Mouse (Mus musculus) NIH3T3 (cell line): ENCODE measurements around the gene Urad.

Source experiments
- DNase-seq: peaks from one replicate; pipeline ENCODE4 v3.0.0-alpha.2; 2012; ENCODE audit warnings: low read depth

The Urad gene

GRCm38 (mm10) chr5:147300917-147301780, 21.1 kb downstream of the Urad start:
- no peak for DNase-seq

- no peak for DNase-seq
Measured at GRCm38 (mm10) chr5:147300001-147300363, 22.3 kb downstream of the Urad start.

- DNase-seq: peak; percentile 68
Measured at GRCm38 (mm10) chr5:147299255-147300000, 22.8 kb downstream of the Urad start.

- DNase-seq: no peak
Measured at GRCm38 (mm10) chr5:147297249-147297648, 25.0 kb downstream of the Urad start.

- DNase-seq: no peak
Measured at GRCm38 (mm10) chr5:147294121-147294520, 28.1 kb downstream of the Urad start.

GRCm38 (mm10) chr5:147293127-147293910, 28.9 kb downstream of the Urad start:
- peak; percentile 88 for DNase-seq

- DNase-seq: peak; percentile 36
Measured at GRCm38 (mm10) chr5:147292506-147293120, 29.6 kb downstream of the Urad start.

GRCm38 (mm10) chr5:147291764-147292505, 30.3 kb downstream of the Urad start:
- no peak for DNase-seq

- no peak for DNase-seq
Measured at GRCm38 (mm10) chr5:147284365-147284764, 37.9 kb downstream of the Urad start.

- DNase-seq: no peak
Measured at GRCm38 (mm10) chr5:147277547-147277925, 44.7 kb downstream of the Urad start.

GRCm38 (mm10) chr5:147276701-147277546, 45.3 kb downstream of the Urad start:
- no peak for DNase-seq

- DNase-seq: no peak
Measured at GRCm38 (mm10) chr5:147275761-147276160, 46.5 kb downstream of the Urad start.

GRCm38 (mm10) chr5:147274174-147275141, 47.8 kb downstream of the Urad start:
- DNase-seq: no peak

GRCm38 (mm10) chr5:147272808-147273345, 49.4 kb downstream of the Urad start:
- DNase-seq: no peak

GRCm38 (mm10) chr5:147272046-147272807, 50.0 kb downstream of the Urad start:
- DNase-seq: no peak

GRCm38 (mm10) chr5:147270673-147271655, 51.3 kb downstream of the Urad start:
- no peak for DNase-seq
